Mouse (Mus musculus): ENCODE results near the gene Nkain2. TPM values are rescaled to one million over a fixed set of nuclear protein-coding genes. Genes with fewer than 3 reads are reported as not detected.
A peak's percentile ranks its signal among the peaks of the same experiment; 100 is the strongest.

Nkain2 gene
- polyA plus RNA-seq, 1 experiment = 0.16 TPM

GRCm38 (mm10) chr10:31827041-31827440, 1063.2 kb downstream of the Nkain2 start:
- no peak for TF ChIP-seq MYOG (IDR thresholded peaks at IDR 0.05; ENCODE audit: control insufficient read depth, extremely low read depth, insufficient read length)
- no peak for TF ChIP-seq CTCF (IDR thresholded peaks at IDR 0.05; ENCODE audit: control insufficient read depth, insufficient read depth, insufficient read length)
- TF ChIP-seq USF1 (IDR thresholded peaks at IDR 0.05; ENCODE audit: low read depth) = no peak
- TF ChIP-seq FOSL1 (IDR thresholded peaks at IDR 0.05; ENCODE audit: insufficient read depth, low read length, poor library complexity, severe bottlenecking) = no peak
- no peak for TF ChIP-seq MAX (IDR thresholded peaks at IDR 0.05)
- Histone ChIP-seq H3K36me3 (ENCODE audit: control insufficient read depth, insufficient read depth) (no peaks in the 10 kb centered on the region), H3K79me2 (ENCODE audit: control insufficient read depth, insufficient read depth) (no peaks in the 10 kb centered on the region)

GRCm38 (mm10) chr10:31812543-31812942, 1077.7 kb downstream of the Nkain2 start:
- TF ChIP-seq USF1 (IDR thresholded peaks at IDR 0.05; ENCODE audit: low read depth) = no peak
- no peak for TF ChIP-seq CTCF (IDR thresholded peaks at IDR 0.05; ENCODE audit: control insufficient read depth, insufficient read depth, insufficient read length)
- no peak for TF ChIP-seq FOSL1 (IDR thresholded peaks at IDR 0.05; ENCODE audit: insufficient read depth, low read length, poor library complexity, severe bottlenecking)
- TF ChIP-seq MYOG (IDR thresholded peaks at IDR 0.05; ENCODE audit: control insufficient read depth, extremely low read depth, insufficient read length) = no peak
- no peak for TF ChIP-seq CEBPB (IDR thresholded peaks at IDR 0.05; ENCODE audit: low read depth)
- TF ChIP-seq MAX (IDR thresholded peaks at IDR 0.05) = no peak
- no peak for TF ChIP-seq MYOD1 (IDR thresholded peaks at IDR 0.05; ENCODE audit: control insufficient read depth, insufficient read length, low read depth)
- Histone ChIP-seq H3K79me3 (ENCODE audit: low read depth) (no peaks in the 10 kb centered on the region), H3K79me2 (ENCODE audit: control insufficient read depth, insufficient read depth) (no peaks in the 10 kb centered on the region), H3K4me3 (ENCODE audit: insufficient read depth, poor library complexity, severe bottlenecking) (no peak overlapping the region), H3K36me3 (ENCODE audit: control insufficient read depth, insufficient read depth) (no peaks in the 10 kb centered on the region), H3ac (ENCODE audit: control insufficient read depth, insufficient read length, low read depth) (no peak overlapping the region), H3K27me3 (ENCODE audit: control insufficient read depth, insufficient read depth, insufficient read length) (no peaks in the 10 kb centered on the region)

More at GRCm38 (mm10) chr10:31827041-31827440, 1063.2 kb downstream of the Nkain2 start:
- H3ac ChIP-seq (ENCODE audit: control insufficient read depth, insufficient read length, low read depth) = no peak overlapping the region
- no peak overlapping the region for H3K4me3 ChIP-seq (ENCODE audit: insufficient read depth, poor library complexity, severe bottlenecking)
- no peaks in the 10 kb centered on the region for H3K79me3 ChIP-seq (ENCODE audit: low read depth)
- no peaks in the 10 kb centered on the region for H3K27me3 ChIP-seq (ENCODE audit: control insufficient read depth, insufficient read depth, insufficient read length)

GRCm38 (mm10) chr10:31742443-31743057, 1147.7 kb downstream of the Nkain2 start:
- Histone ChIP-seq H3K79me2 (ENCODE audit: control insufficient read depth, insufficient read depth) (no peaks in the 10 kb centered on the region), H3ac (ENCODE audit: control insufficient read depth, insufficient read length, low read depth) (no peak overlapping the region), H3K4me3 (ENCODE audit: insufficient read depth, poor library complexity, severe bottlenecking) (no peak overlapping the region), H3K27me3 (ENCODE audit: control insufficient read depth, insufficient read depth, insufficient read length) (no peaks in the 10 kb centered on the region), H3K36me3 (ENCODE audit: control insufficient read depth, insufficient read depth) (no peaks in the 10 kb centered on the region), H3K79me3 (ENCODE audit: low read depth) (no peaks in the 10 kb centered on the region)
- TF ChIP-seq CTCF (IDR thresholded peaks at IDR 0.05; ENCODE audit: control insufficient read depth, insufficient read depth, insufficient read length) = peak; percentile 63
- no peak for TF ChIP-seq MAX (IDR thresholded peaks at IDR 0.05)

GRCm38 (mm10) chr10:31728036-31728435, 1162.2 kb downstream of the Nkain2 start:
- no peak overlapping the region for H3K4me3 ChIP-seq (ENCODE audit: insufficient read depth, poor library complexity, severe bottlenecking)
- H3K36me3 ChIP-seq (ENCODE audit: control insufficient read depth, insufficient read depth) = no peaks in the 10 kb centered on the region
- no peak for TF ChIP-seq MAX (IDR thresholded peaks at IDR 0.05)
- TF ChIP-seq USF1 (IDR thresholded peaks at IDR 0.05; ENCODE audit: low read depth) = no peak
- TF ChIP-seq MYOD1 (IDR thresholded peaks at IDR 0.05; ENCODE audit: control insufficient read depth, insufficient read length, low read depth) = no peak
- TF ChIP-seq FOSL1 (IDR thresholded peaks at IDR 0.05; ENCODE audit: insufficient read depth, low read length, poor library complexity, severe bottlenecking) = no peak
- TF ChIP-seq CTCF (IDR thresholded peaks at IDR 0.05; ENCODE audit: control insufficient read depth, insufficient read depth, insufficient read length) = no peak
- TF ChIP-seq MYOG (IDR thresholded peaks at IDR 0.05; ENCODE audit: control insufficient read depth, extremely low read depth, insufficient read length) = no peak
- TF ChIP-seq CEBPB (IDR thresholded peaks at IDR 0.05; ENCODE audit: low read depth) = no peak

GRCm38 (mm10) chr10:31647270-31647669, 1243.0 kb downstream of the Nkain2 start:
- Histone ChIP-seq H3K79me3 (ENCODE audit: low read depth) (no peaks in the 10 kb centered on the region), H3K27me3 (ENCODE audit: control insufficient read depth, insufficient read depth, insufficient read length) (no peaks in the 10 kb centered on the region), H3K36me3 (ENCODE audit: control insufficient read depth, insufficient read depth) (no peaks in the 10 kb centered on the region), H3K4me3 (ENCODE audit: insufficient read depth, poor library complexity, severe bottlenecking) (no peak overlapping the region), H3ac (ENCODE audit: control insufficient read depth, insufficient read length, low read depth) (no peak overlapping the region), H3K79me2 (ENCODE audit: control insufficient read depth, insufficient read depth) (no peaks in the 10 kb centered on the region)
- TF ChIP-seq MYOD1 (IDR thresholded peaks at IDR 0.05; ENCODE audit: control insufficient read depth, insufficient read length, low read depth) = no peak

More at GRCm38 (mm10) chr10:31728036-31728435, 1162.2 kb downstream of the Nkain2 start:
- Histone ChIP-seq H3K79me3 (ENCODE audit: low read depth) (no peaks in the 10 kb centered on the region), H3K79me2 (ENCODE audit: control insufficient read depth, insufficient read depth) (no peaks in the 10 kb centered on the region), H3ac (ENCODE audit: control insufficient read depth, insufficient read length, low read depth) (no peak overlapping the region), H3K27me3 (ENCODE audit: control insufficient read depth, insufficient read depth, insufficient read length) (no peaks in the 10 kb centered on the region)

GRCm38 (mm10) chr10:31646083-31646482, 1244.2 kb downstream of the Nkain2 start:
- Histone ChIP-seq H3K36me3 (ENCODE audit: control insufficient read depth, insufficient read depth) (no peaks in the 10 kb centered on the region), H3K27me3 (ENCODE audit: control insufficient read depth, insufficient read depth, insufficient read length) (no peaks in the 10 kb centered on the region), H3K79me3 (ENCODE audit: low read depth) (no peaks in the 10 kb centered on the region), H3K79me2 (ENCODE audit: control insufficient read depth, insufficient read depth) (no peaks in the 10 kb centered on the region), H3ac (ENCODE audit: control insufficient read depth, insufficient read length, low read depth) (no peak overlapping the region), H3K4me3 (ENCODE audit: insufficient read depth, poor library complexity, severe bottlenecking) (no peak overlapping the region)
- no peak for TF ChIP-seq MYOG (IDR thresholded peaks at IDR 0.05; ENCODE audit: control insufficient read depth, extremely low read depth, insufficient read length)
- TF ChIP-seq CTCF (IDR thresholded peaks at IDR 0.05; ENCODE audit: control insufficient read depth, insufficient read depth, insufficient read length) = no peak
- TF ChIP-seq CEBPB (IDR thresholded peaks at IDR 0.05; ENCODE audit: low read depth) = no peak
- no peak for TF ChIP-seq MYOD1 (IDR thresholded peaks at IDR 0.05; ENCODE audit: control insufficient read depth, insufficient read length, low read depth)
- TF ChIP-seq MAX (IDR thresholded peaks at IDR 0.05) = no peak
- no peak for TF ChIP-seq FOSL1 (IDR thresholded peaks at IDR 0.05; ENCODE audit: insufficient read depth, low read length, poor library complexity, severe bottlenecking)
- no peak for TF ChIP-seq USF1 (IDR thresholded peaks at IDR 0.05; ENCODE audit: low read depth)

Other genes starting within 250 kb of the Nkain2 start
- 0.22 TPM for gene Trdn, start 190.1 kb upstream of the Nkain2 start, polyA plus RNA-seq (2012; fragmentation: generic; extraction: Trizol)

Data from C2C12 (cell line).